Mouse (Mus musculus): ENCODE measurements around the gene Repin1. TPM values are rescaled to one million over a fixed set of nuclear protein-coding genes. Genes with fewer than 3 reads are reported as not detected.

Repin1 gene
- polyA plus RNA-seq, 1 experiment from 2014 or later, result 23.4 TPM

DNA sequence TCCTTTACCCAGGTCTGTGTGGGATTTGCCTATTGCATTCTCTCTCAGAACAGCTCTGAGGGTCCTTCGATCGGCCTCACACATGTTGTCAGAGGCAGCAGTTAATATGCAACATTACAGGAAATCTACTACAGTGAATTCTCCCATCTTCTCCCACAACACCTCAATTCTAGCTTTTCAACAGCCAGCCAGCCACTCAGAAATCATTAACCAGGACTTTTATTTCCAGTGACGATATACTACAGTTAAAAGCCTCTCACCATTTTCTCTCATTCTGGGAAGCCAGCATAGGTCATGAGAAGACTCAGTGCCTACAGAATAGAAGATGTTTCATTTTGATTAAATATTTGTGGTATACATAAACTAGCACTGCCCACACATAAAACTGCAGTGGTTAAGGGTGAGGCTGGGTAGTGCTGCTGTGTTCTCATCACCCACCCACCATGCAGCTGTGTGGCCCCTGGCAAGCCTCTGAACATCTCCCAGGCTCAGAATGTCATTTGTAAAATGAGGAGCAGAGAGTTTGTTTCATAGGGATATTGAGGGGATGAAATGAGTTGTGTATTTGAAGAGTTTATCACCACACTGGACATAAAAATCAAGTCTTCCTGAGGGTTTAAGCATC lies 2.4 kb upstream of the Repin1 start:
- WGBS, result 92% methylated on average over 3 of the region's 3 CpGs
- no peak for DNase-seq (ENCODE audit: low spot score)
- ATAC-seq (ENCODE audit: low read depth), result no peak

DNA sequence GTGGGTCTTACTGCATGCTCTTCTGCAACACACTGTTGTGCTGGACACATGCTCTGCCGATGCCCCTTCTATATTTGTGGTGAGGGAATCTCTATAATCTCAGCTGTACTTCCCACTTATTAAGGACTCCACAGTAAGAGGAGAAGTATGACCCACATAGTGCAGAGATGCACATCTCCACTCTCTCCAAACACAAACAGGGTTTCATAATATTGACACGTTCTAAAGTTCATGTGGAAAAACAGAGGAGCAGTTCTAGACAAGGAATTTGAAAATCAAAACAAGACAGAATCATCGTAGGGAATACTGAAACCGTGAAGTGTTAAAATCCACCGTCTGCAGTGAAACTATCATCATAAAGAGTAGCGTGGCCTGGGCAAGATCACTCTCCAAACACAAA lies 1.8 kb upstream of the Repin1 start:
- no peak for ATAC-seq (ENCODE audit: low read depth)

More for the DNA sequence above, 2.4 kb upstream of the Repin1 start:
- Histone ChIP-seq H3K9me3 (ENCODE audit: control insufficient read depth, low read length) (peaks cover 4% of the 10 kb centered on the region), H3K4me1 (ENCODE audit: control insufficient read depth, insufficient read depth, low read length) (peaks cover 14% of the 10 kb centered on the region), H3K4me3 (ENCODE audit: low read depth, low read length) (no peak overlapping the region), H3K4me2 (ENCODE audit: low read depth, low read length) (no peak overlapping the region), H3K27me3 (replicated peaks; ENCODE audit: control insufficient read depth, insufficient read depth, low read length) (no peaks in the 10 kb centered on the region), H3K27ac (replicated peaks; ENCODE audit: low read depth, low read length) (no peak overlapping the region), H3K9ac (ENCODE audit: low read depth, low read length) (no peak overlapping the region), H3K36me3 (ENCODE audit: control insufficient read depth, insufficient read depth, low read length) (peaks cover 7% of the 10 kb centered on the region)

DNA sequence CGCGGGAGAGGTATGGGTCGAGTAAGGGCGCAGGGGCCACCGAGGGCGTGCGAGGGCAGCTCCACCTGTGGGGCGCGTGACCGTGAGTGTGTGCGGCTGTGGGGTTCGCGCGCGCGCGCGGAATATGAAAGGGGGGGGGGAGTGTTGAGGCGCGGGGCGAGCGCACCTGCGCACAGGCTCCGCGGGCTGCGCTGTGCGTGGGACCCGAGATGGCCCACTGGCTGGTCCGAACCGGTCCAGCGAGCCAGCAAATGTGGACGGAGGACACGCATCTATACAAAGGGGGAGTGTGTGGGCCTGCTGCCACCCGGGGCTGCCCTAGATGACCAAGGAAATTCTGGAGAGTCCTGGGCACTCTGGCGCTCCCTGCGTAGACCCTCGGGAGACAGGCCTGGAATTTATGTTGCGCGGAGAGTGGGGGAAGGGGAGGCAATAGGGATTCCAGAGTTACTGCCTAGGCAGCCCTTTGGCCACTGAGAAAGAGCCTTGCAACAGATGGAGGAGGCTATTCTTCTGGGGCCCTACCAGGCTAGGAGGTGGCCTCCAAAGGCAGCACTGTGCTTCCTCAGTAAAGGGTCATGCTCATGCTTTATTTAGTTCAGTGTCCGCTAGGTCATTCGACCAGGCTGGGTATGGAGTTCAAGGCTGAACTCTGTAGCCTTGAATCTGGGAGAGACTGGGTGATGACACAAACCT lies 508 bp downstream of the Repin1 start:
- WGBS, result 3% methylated on average over 14 of the region's 41 CpGs
- peak; percentile 53 for ATAC-seq (ENCODE audit: low read depth)
- H3K36me3 ChIP-seq (ENCODE audit: control insufficient read depth, insufficient read depth, low read length), result peaks cover 36% of the 10 kb centered on the region
- DNase-seq (ENCODE audit: low spot score), result peak; percentile 50
- peak overlapping the region; percentile 79; the same call in 1 of the 2 replicates for H3K27ac ChIP-seq (replicated peaks; ENCODE audit: low read depth, low read length)
- H3K27me3 ChIP-seq (replicated peaks; ENCODE audit: control insufficient read depth, insufficient read depth, low read length), result no peaks in the 10 kb centered on the region
- H3K9ac ChIP-seq (ENCODE audit: low read depth, low read length), result peak overlapping the region; percentile 90
- peak overlapping the region; percentile 84 for H3K4me2 ChIP-seq (ENCODE audit: low read depth, low read length)
- peaks cover 8% of the 10 kb centered on the region for H3K4me1 ChIP-seq (ENCODE audit: control insufficient read depth, insufficient read depth, low read length)
- H3K9me3 ChIP-seq (ENCODE audit: control insufficient read depth, low read length), result peaks cover 26% of the 10 kb centered on the region
- H3K4me3 ChIP-seq (ENCODE audit: low read depth, low read length), result peak overlapping the region; percentile 88

More for the DNA sequence above, 1.8 kb upstream of the Repin1 start:
- no peak for DNase-seq (ENCODE audit: low spot score)
- Histone ChIP-seq H3K27ac (replicated peaks; ENCODE audit: low read depth, low read length) (no peak overlapping the region), H3K36me3 (ENCODE audit: control insufficient read depth, insufficient read depth, low read length) (peaks cover 13% of the 10 kb centered on the region), H3K4me3 (ENCODE audit: low read depth, low read length) (no peak overlapping the region), H3K4me2 (ENCODE audit: low read depth, low read length) (no peak overlapping the region), H3K9ac (ENCODE audit: low read depth, low read length) (no peak overlapping the region), H3K9me3 (ENCODE audit: control insufficient read depth, low read length) (peaks cover 10% of the 10 kb centered on the region), H3K4me1 (ENCODE audit: control insufficient read depth, insufficient read depth, low read length) (peaks cover 14% of the 10 kb centered on the region), H3K27me3 (replicated peaks; ENCODE audit: control insufficient read depth, insufficient read depth, low read length) (no peaks in the 10 kb centered on the region)
- WGBS, result 87% methylated on average over 6 of the region's 6 CpGs

DNA sequence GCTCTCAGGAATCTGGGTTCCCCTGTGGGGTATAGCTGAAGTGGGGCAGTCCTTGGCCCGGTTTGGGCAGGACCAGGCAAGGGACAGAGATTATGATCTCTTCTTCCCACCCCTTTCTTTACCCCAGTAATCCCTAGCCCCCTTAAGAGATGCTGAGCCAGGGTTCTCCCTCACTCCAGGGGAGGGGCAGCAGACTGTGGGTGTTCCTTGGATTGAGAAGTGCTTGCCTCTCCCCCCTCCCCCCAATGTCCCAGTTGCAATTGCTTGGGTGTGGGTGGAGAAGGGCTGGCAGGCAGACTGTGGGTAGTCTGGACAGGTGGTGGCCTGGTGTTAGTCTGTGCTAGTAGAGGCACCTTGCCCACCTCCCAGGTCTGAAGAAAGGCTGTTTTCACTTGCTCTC lies 1.6 kb downstream of the Repin1 start:
- WGBS, result 71% methylated on average over 1 of the region's 1 CpGs
- Histone ChIP-seq H3K4me2 (ENCODE audit: low read depth, low read length) (peak overlapping the region; percentile 84), H3K27ac (replicated peaks; ENCODE audit: low read depth, low read length) (no peak overlapping the region), H3K27me3 (replicated peaks; ENCODE audit: control insufficient read depth, insufficient read depth, low read length) (no peaks in the 10 kb centered on the region), H3K9ac (ENCODE audit: low read depth, low read length) (0 out of 2 replicates have a peak overlapping the region, but pooled peaks have one; percentile 90), H3K9me3 (ENCODE audit: control insufficient read depth, low read length) (peaks cover 26% of the 10 kb centered on the region), H3K36me3 (ENCODE audit: control insufficient read depth, insufficient read depth, low read length) (peaks cover 45% of the 10 kb centered on the region), H3K4me3 (ENCODE audit: low read depth, low read length) (peak overlapping the region; percentile 88; the same call in 1 of the 2 replicates), H3K4me1 (ENCODE audit: control insufficient read depth, insufficient read depth, low read length) (peaks cover 5% of the 10 kb centered on the region)
- DNase-seq (ENCODE audit: low spot score) (no peak), ATAC-seq (ENCODE audit: low read depth) (no peak)

DNA sequence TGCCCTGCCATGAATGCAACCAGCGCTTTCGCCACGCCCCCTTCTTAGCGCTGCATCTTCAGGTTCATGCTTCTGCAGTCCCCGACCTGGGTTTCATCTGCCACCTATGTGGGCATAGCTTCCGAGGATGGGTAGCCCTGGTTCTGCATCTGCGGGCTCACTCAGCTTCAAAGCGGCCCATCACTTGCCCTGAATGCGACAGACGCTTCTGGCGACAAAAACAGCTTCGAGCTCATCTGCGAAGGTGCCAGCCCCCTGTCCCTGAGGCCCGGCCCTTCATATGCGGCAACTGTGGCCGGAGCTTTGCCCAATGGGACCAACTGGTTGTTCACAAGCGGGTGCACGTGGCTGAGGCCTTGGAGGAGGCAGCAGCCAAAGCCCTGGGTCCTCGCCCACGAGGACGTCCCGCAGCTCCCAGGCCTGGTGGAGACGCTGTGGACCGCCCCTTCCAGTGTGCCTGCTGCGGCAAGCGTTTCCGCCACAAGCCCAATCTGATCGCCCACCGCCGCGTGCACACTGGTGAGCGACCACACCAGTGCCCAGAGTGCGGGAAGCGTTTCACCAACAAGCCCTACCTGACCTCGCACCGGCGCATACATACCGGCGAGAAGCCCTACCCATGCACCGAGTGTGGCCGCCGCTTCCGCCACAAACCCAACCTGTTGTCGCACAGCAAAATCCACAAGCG lies 3.0 kb downstream of the Repin1 start:
- H3K36me3 ChIP-seq (ENCODE audit: control insufficient read depth, insufficient read depth, low read length), result peaks cover 45% of the 10 kb centered on the region
- peaks cover 5% of the 10 kb centered on the region for H3K4me1 ChIP-seq (ENCODE audit: control insufficient read depth, insufficient read depth, low read length)
- DNase-seq (ENCODE audit: low spot score) (no peak), ATAC-seq (ENCODE audit: low read depth) (no peak)
- H3K9me3 ChIP-seq (ENCODE audit: control insufficient read depth, low read length), result peaks cover 26% of the 10 kb centered on the region
- no peak overlapping the region for H3K27ac ChIP-seq (replicated peaks; ENCODE audit: low read depth, low read length)
- H3K27me3 ChIP-seq (replicated peaks; ENCODE audit: control insufficient read depth, insufficient read depth, low read length), result no peaks in the 10 kb centered on the region
- no peak overlapping the region for H3K4me3 ChIP-seq (ENCODE audit: low read depth, low read length)
- H3K9ac ChIP-seq (ENCODE audit: low read depth, low read length), result no peak overlapping the region
- H3K4me2 ChIP-seq (ENCODE audit: low read depth, low read length), result no peak overlapping the region
- WGBS, result 96% methylated on average over 43 of the region's 45 CpGs

DNA sequence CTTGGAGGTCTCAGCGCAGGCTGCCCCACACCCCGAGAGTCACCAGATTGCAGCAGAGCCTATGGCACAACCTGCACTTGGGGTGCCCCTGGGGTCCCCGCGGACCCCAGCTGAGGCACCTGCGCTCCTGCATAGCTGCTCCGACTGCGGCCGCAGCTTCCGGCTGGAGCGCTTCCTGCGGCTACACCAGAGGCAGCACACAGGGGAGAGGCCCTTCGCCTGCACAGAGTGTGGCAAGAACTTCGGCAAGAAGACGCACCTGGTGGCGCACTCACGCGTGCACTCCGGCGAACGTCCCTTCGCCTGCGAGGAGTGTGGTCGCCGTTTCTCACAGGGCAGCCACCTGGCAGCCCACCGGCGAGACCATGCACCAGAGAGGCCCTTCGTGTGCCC lies 3.5 kb downstream of the Repin1 start:
- H3K9me3 ChIP-seq (ENCODE audit: control insufficient read depth, low read length), result peaks cover 26% of the 10 kb centered on the region
- peaks cover 5% of the 10 kb centered on the region for H3K4me1 ChIP-seq (ENCODE audit: control insufficient read depth, insufficient read depth, low read length)
- H3K9ac ChIP-seq (ENCODE audit: low read depth, low read length), result no peak overlapping the region
- H3K36me3 ChIP-seq (ENCODE audit: control insufficient read depth, insufficient read depth, low read length), result peaks cover 45% of the 10 kb centered on the region
- DNase-seq (ENCODE audit: low spot score), result no peak
- 96% methylated on average over 27 of the region's 27 CpGs for WGBS
- no peak for ATAC-seq (ENCODE audit: low read depth)
- no peak overlapping the region for H3K27ac ChIP-seq (replicated peaks; ENCODE audit: low read depth, low read length)
- no peak overlapping the region for H3K4me3 ChIP-seq (ENCODE audit: low read depth, low read length)
- H3K4me2 ChIP-seq (ENCODE audit: low read depth, low read length), result no peak overlapping the region
- H3K27me3 ChIP-seq (replicated peaks; ENCODE audit: control insufficient read depth, insufficient read depth, low read length), result no peaks in the 10 kb centered on the region

DNA sequence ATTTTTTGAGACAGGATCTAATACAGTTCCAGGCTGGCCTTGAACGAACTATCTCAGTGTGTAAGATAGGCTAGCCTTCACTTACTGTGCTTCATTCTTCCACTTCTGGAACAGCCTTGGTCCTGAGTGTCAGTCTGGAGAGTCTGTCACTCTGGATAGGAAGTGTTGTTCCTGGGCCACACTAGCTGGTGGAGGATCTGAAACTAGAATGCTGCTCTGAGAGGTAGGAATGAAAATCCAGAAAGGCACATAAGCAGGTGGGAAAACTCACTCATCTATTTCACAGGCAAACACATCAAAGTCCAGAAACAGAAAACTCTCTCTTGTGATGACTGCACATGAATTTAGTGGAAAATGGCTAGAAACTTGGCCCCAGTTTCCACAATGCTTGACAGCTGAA lies 6.9 kb downstream of the Repin1 start:
- peaks cover 26% of the 10 kb centered on the region for H3K9me3 ChIP-seq (ENCODE audit: control insufficient read depth, low read length)
- no peak for ATAC-seq (ENCODE audit: low read depth)
- no peak overlapping the region for H3K9ac ChIP-seq (ENCODE audit: low read depth, low read length)
- H3K27me3 ChIP-seq (replicated peaks; ENCODE audit: control insufficient read depth, insufficient read depth, low read length), result no peaks in the 10 kb centered on the region
- H3K36me3 ChIP-seq (ENCODE audit: control insufficient read depth, insufficient read depth, low read length), result peaks cover 45% of the 10 kb centered on the region
- H3K4me3 ChIP-seq (ENCODE audit: low read depth, low read length), result no peak overlapping the region
- WGBS, result 90% methylated on average over 1 of the region's 1 CpGs
- no peak overlapping the region for H3K27ac ChIP-seq (replicated peaks; ENCODE audit: low read depth, low read length)
- peaks cover 6% of the 10 kb centered on the region for H3K4me1 ChIP-seq (ENCODE audit: control insufficient read depth, insufficient read depth, low read length)
- no peak for DNase-seq (ENCODE audit: low spot score)
- no peak overlapping the region for H3K4me2 ChIP-seq (ENCODE audit: low read depth, low read length)

DNA sequence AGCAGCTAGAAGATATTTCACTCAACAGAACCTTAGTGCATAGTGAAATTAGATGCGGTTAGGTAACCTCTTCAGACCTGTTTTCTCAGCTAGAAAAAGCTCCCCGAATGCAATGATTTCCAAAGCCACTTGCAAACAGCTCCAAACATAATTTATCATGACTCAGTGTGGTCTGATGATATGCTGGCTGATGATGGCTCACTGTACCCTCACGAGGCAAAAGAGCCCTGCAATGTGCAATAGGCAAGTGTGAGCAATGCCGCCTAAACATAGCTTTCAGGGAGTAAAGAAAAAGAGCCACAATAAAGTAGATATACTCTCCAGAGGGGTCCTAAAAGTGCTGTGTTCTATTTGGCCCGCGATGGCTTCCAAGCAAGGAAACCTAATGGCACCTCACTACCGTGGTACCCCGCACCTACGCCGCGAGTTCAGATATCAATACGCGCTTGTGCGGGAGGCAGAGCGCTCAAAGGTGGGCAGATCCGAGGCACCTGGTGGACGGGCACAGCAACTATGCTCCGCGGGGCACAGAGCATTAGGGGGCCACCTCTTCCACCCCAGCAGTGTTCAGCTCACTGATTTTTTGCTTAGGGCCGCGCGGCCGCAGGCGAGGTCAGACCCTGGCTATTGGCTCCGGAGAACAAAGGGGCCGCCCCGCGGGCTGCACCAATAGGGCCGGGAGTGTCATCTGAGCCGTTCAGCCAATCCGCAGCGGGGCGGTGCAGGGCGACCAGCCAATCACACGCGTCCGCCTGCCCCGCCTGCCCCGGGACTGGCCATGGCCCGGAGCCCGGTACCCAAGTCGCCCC lies 7.8 kb downstream of the Repin1 start, which contains the start of gene Zfp775:
Gene Zfp775, plus strand, starts transcription at position 793 of the 809 bp plus-strand sequence.
- peak; percentile 99 for ATAC-seq (ENCODE audit: low read depth)
- peak within 1 kb of the TSS; percentile 79 for H3K27ac ChIP-seq (replicated peaks; ENCODE audit: low read depth, low read length)
- peak within 1 kb of the TSS; percentile 81 for H3K9ac ChIP-seq (ENCODE audit: low read depth, low read length)
- 6% methylated on average over 38 of the region's 42 CpGs for WGBS
- peaks cover 37% of the 10 kb centered on the region for H3K36me3 ChIP-seq (ENCODE audit: control insufficient read depth, insufficient read depth, low read length)
- no peaks in the 10 kb centered on the region for H3K27me3 ChIP-seq (replicated peaks; ENCODE audit: control insufficient read depth, insufficient read depth, low read length)
- peak within 1 kb of the TSS; percentile 80 for H3K4me3 ChIP-seq (ENCODE audit: low read depth, low read length)
- H3K9me3 ChIP-seq (ENCODE audit: control insufficient read depth, low read length), result peaks cover 20% of the 10 kb centered on the region
- peak; percentile 97 for DNase-seq (ENCODE audit: low spot score)
- H3K4me1 ChIP-seq (ENCODE audit: control insufficient read depth, insufficient read depth, low read length), result peaks cover 6% of the 10 kb centered on the region
- peak within 1 kb of the TSS; percentile 90 for H3K4me2 ChIP-seq (ENCODE audit: low read depth, low read length)
